Mouse (Mus musculus) forebrain, embryonic 11.5 days (tissue): ENCODE results near the gene Polr1c. TPM values are rescaled to one million over a fixed set of nuclear protein-coding genes. Genes with fewer than 3 reads are reported as not detected.
A peak's percentile ranks its signal among the peaks of the same experiment; 100 is the strongest.

Experiments used
- ATAC-seq: fragments of 200-750 bp; cut with Nextera tagmentation; replicated peaks from 2 replicates; pipeline ENCODE4 v1.8.0; 2017; ENCODE audit warnings: moderate TSS enrichment; ENCODE audit not compliant: low FRiP score
- DNase-seq: peaks from one replicate; pipeline ENCODE4 v3.0.0-alpha.2; 2017; ENCODE audit warnings: low spot score
- H3K27ac ChIP-seq: fragments of 300-500 bp; sonication (generic); 2 replicates; pipeline ENCODE4 v1.5.1; 2014; ENCODE audit warnings: low read depth, low read length
- H3K27me3 ChIP-seq: fragments of 300-500 bp; sonication (generic); 2 replicates; pipeline ENCODE4 v1.6.1; 2014; ENCODE audit warnings: mild to moderate bottlenecking, low read length, mixed read lengths; ENCODE audit not compliant: control insufficient read depth, insufficient read depth
- H3K36me3 ChIP-seq: fragments of 300-500 bp; sonication (generic); 2 replicates; pipeline ENCODE4 v1.6.1; 2014; ENCODE audit warnings: mild to moderate bottlenecking, low read length, moderate library complexity, mixed read lengths; ENCODE audit not compliant: control insufficient read depth, insufficient read depth
- H3K4me1 ChIP-seq: fragments of 300-500 bp; sonication (generic); replicated peaks from 2 replicates; pipeline ENCODE4 v1.6.1; 2014; ENCODE audit warnings: low read length, mixed read lengths; ENCODE audit not compliant: control insufficient read depth, insufficient read depth
- H3K4me2 ChIP-seq: fragments of 300-500 bp; sonication (generic); 2 replicates; pipeline ENCODE4 v1.6.1; 2014; ENCODE audit warnings: low read depth, mild to moderate bottlenecking, low read length, moderate library complexity, mixed read lengths; ENCODE audit not compliant: severe bottlenecking
- H3K4me3 ChIP-seq: fragments of 300-500 bp; sonication (generic); 2 replicates; pipeline ENCODE4 v1.5.1; 2014; ENCODE audit warnings: low read depth, low read length
- H3K9ac ChIP-seq: fragments of 300-500 bp; sonication (generic); 2 replicates; pipeline ENCODE4 v1.6.1; 2014; ENCODE audit warnings: low read length
- H3K9me3 ChIP-seq: fragments of 300-500 bp; sonication (generic); 2 replicates; pipeline ENCODE4 v1.6.1; 2016; ENCODE audit warnings: low read length, mixed read lengths; ENCODE audit not compliant: control insufficient read depth
- WGBS: fragments of 180-500 bp; shearing (Covaris S2); extraction: QIAGEN DNeasy Blood & Tissue Kit; methylation state at CpG from one replicate; pipeline ENCODE4 v1.1.7; 2014; 5-methylcytosine and 5-hydroxymethylcytosine counted together
- polyA plus RNA-seq: library from polyadenylated mRNA; unstranded; fragments of >200 nt; fragmentation: Nextera tagmentation; extraction: Ambion mirVana; gene quantifications from 2 replicates; pipeline ENCODE4 v1.2.1, GENCODE M21; 2014

Polr1c gene
- polyA plus RNA-seq, 1 experiment from 2014 or later = 111 TPM

DNA sequence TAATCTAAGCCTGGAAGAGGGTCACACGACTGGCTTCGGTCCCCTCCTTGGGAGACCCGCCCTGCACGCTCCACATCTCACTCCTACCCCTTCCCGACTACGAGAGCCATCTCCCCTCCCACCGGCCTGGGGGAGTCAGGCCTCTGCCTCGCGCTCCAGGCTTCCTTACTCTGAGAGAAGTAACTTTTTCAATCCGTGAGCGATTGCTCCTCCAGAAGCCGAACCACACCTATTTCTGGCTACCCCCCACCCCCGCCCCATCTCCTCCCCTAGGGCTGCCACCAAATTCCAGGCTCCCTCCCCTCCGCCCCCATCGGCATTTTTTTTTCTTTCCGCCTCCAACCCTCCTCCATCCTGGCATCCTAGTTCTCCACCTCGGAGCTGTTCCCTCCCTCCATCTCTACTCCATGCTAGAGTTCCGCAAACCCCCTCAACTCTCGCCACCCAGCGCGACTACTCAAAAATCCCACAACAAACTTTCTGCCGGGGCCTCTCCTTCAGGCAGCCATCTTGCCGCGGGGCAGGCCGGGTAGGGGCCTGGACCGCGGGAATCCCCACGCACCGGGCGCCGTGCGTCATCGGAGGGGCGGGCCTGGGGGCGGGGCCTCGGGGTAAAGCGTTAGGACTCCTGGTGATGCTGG, 34.7 kb upstream of the Polr1c start, which contains the start of gene Tjap1:
Gene Tjap1 (minus strand): TSS at position 544 of the 641 bp plus-strand sequence.
- Histone ChIP-seq H3K36me3 (no peaks in the 10 kb centered on the region; the same call in 1 of the 2 replicates), H3K9ac (peak within 1 kb of the TSS; percentile 65), H3K9me3 (no peaks in the 10 kb centered on the region), H3K4me3 (peak within 1 kb of the TSS; percentile 73), H3K27ac (peak within 1 kb of the TSS; percentile 60; the same call in 1 of the 2 replicates), H3K27me3 (no peaks in the 10 kb centered on the region), H3K4me2 (peak within 1 kb of the TSS; percentile 73), H3K4me1 (peaks cover 6% of the 10 kb centered on the region; the same call in 1 of the 2 replicates)
- ATAC-seq = peak; percentile 98
- peak; percentile 97 for DNase-seq
- under 1% methylated on average over 36 of the region's 37 CpGs for WGBS

DNA sequence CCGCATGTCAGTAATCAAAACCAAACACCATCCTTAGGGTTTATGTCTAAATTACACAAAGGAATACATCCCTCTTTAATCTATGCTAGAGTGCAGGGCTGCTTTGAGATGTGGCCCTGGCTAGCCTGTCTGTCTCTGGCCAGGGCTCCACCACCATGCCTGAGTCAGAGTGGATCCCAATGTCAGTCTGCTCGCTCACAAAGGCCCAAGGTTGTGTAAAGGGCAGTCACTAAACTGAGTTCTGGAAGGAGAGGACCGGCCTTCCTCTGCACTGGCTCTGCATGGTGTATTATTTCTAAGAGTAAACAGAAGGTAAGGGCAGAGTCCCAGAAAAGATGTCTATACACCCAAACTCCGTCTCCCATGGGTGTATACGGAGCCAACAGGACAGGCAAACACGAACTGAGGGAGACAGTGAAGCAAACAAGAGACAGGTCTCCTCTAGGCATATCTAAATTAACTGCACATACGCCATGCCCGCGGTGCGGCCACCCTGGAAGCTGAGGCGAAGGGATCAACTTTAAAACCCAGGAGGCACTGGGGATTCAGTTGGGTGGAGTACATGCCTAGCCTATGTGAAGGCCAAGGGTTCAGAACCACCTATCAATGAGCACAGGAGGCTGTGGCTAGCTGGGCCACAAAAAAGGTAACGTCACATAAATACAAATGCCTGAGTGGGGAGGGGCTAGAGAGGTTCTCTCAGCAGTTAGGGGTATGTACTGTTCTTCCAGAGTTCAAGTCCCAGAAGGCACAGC, 30.3 kb upstream of the Polr1c start:
- Histone ChIP-seq H3K36me3 (no peaks in the 10 kb centered on the region; the same call in 1 of the 2 replicates), H3K9ac (no peak overlapping the region), H3K4me2 (no peak overlapping the region), H3K9me3 (no peaks in the 10 kb centered on the region), H3K27ac (no peak overlapping the region), H3K4me1 (peaks cover 4% of the 10 kb centered on the region; the same call in 1 of the 2 replicates), H3K4me3 (no peak overlapping the region), H3K27me3 (no peaks in the 10 kb centered on the region)
- no peak for DNase-seq
- ATAC-seq = no peak
- 84% methylated on average over 12 of the region's 12 CpGs for WGBS

DNA sequence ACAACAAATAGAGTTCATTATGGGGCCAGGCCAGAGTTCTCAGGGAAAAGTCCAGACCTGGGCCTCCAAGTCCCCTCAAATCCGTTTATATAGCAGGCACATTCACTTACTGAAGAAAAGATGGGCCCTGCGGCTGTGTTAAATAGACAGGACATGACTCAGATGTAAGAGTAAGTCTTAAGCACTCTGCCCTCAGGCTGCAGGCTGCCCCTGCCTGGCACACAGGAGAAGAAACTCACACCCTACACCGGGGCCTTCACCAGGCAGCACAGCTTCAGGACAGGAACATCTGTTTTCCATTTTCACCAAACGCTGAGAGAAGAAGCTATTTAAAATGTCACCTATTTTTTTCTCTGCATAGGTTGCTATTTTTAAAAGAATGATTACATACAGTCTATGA, 29.7 kb upstream of the Polr1c start:
- ATAC-seq (no peak), DNase-seq (no peak)
- H3K4me1 ChIP-seq = peaks cover 3% of the 10 kb centered on the region; the same call in 1 of the 2 replicates
- WGBS = 79% methylated on average over 4 of the region's 4 CpGs
- no peaks in the 10 kb centered on the region for H3K27me3 ChIP-seq
- no peaks in the 10 kb centered on the region for H3K9me3 ChIP-seq
- no peak overlapping the region for H3K9ac ChIP-seq
- H3K27ac ChIP-seq = no peak overlapping the region
- no peaks in the 10 kb centered on the region; the same call in 1 of the 2 replicates for H3K36me3 ChIP-seq
- no peak overlapping the region for H3K4me3 ChIP-seq
- no peak overlapping the region for H3K4me2 ChIP-seq

DNA sequence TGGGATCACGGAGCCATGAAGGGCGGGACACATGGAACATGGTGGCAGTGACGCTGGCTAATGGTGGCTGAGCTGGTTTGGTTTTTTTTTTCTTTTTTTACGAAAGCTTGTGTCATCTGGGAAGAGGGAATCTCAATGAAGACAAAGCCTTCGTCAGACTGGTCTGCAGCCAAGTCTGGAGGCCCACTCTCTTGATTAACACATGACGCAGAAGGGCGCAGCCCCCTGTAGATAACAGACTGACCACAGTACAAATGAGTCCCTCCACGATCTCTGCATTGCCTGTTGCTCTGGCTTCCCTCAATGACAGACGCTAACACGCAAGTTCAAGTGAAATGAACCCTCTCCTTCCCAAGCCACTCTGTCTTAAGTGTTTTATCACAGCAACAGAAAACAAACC, 27.7 kb upstream of the Polr1c start:
- Histone ChIP-seq H3K4me1 (no peaks in the 10 kb centered on the region), H3K9me3 (no peaks in the 10 kb centered on the region), H3K4me2 (no peak overlapping the region), H3K36me3 (no peaks in the 10 kb centered on the region; the same call in 1 of the 2 replicates), H3K9ac (no peak overlapping the region), H3K4me3 (no peak overlapping the region), H3K27me3 (no peaks in the 10 kb centered on the region), H3K27ac (no peak overlapping the region)
- DNase-seq (peak; percentile 33), ATAC-seq (no peak)
- WGBS = 95% methylated on average over 10 of the region's 10 CpGs

DNA sequence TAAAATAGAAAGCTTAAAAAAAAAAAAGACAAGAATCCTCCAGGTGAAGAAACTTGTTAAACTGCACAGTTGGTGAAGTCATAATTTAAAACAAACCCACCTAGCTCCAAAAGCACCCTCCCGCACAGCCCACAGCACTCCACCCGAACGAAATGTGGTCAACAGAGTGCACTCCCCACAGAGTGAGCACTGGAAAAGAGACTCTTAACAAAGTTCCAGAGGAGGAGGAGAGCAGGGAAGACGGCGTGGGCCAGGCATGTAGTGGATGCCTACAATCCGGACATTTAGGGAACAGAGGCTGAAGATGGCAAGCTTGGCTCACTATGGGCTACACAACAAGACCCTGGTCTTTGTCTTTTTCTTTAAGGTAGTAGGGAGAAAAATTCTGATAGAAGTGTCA, 27.2 kb upstream of the Polr1c start:
- 84% methylated on average over 6 of the region's 6 CpGs for WGBS
- Histone ChIP-seq H3K36me3 (no peaks in the 10 kb centered on the region; the same call in 1 of the 2 replicates), H3K27me3 (no peaks in the 10 kb centered on the region), H3K9ac (no peak overlapping the region), H3K4me2 (no peak overlapping the region), H3K9me3 (no peaks in the 10 kb centered on the region), H3K27ac (no peak overlapping the region), H3K4me1 (no peaks in the 10 kb centered on the region), H3K4me3 (no peak overlapping the region)
- ATAC-seq (no peak), DNase-seq (no peak)

DNA sequence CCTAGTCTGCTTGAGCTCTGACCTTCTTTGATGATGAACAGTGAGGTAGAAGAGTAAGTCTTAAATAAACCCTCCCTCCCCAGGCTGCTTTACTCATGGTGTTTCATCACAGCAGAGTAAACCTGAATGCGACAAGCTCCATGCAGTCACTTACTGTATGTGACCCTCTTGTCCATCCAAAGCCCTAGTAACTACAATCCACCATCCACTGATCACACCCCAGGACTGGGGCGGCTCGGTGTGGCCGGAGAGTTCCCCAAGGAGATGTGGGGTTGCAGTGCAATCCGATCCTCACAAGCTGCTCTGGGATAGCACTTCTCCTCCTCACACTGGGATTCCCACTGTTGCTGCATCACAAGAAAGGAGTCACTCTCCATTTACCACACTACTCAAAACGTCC, 26.6 kb upstream of the Polr1c start:
- ATAC-seq = no peak

DNA sequence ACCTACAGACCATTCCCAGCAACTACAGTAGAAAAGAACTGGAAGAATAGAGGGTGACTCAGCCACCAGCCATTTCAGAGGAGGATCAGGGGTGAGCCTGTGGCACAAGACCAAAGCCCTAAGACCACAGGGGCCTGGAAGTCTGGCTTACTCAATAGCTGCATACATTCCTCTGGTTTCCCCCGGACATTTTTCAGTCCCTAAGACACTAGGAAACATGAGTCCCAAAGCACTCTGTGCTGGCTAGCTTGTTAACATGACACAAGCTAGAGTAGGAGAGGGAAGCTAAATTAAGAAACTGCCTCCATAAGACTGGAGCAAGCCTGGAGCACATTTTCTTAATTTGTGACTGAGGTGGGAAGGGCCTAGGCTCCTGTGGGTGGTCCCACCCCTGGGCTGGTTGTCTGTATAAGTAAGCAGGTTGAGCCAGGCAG, 26.0 kb upstream of the Polr1c start:
- Histone ChIP-seq H3K4me2 (no peak overlapping the region), H3K4me3 (no peak overlapping the region), H3K27me3 (no peaks in the 10 kb centered on the region), H3K9ac (no peak overlapping the region), H3K36me3 (no peaks in the 10 kb centered on the region; the same call in 1 of the 2 replicates), H3K4me1 (no peaks in the 10 kb centered on the region), H3K9me3 (no peaks in the 10 kb centered on the region), H3K27ac (no peak overlapping the region)
- DNase-seq = peak; percentile 38
- ATAC-seq = no peak
- 64% methylated on average over 1 of the region's 1 CpGs for WGBS

More for the DNA sequence above, 26.6 kb upstream of the Polr1c start:
- DNase-seq = peak; percentile 39
- Histone ChIP-seq H3K9me3 (no peaks in the 10 kb centered on the region), H3K4me1 (no peaks in the 10 kb centered on the region), H3K36me3 (no peaks in the 10 kb centered on the region; the same call in 1 of the 2 replicates), H3K27ac (no peak overlapping the region), H3K9ac (no peak overlapping the region), H3K27me3 (no peaks in the 10 kb centered on the region), H3K4me3 (no peak overlapping the region), H3K4me2 (no peak overlapping the region)
- WGBS = 86% methylated on average over 6 of the region's 6 CpGs

DNA sequence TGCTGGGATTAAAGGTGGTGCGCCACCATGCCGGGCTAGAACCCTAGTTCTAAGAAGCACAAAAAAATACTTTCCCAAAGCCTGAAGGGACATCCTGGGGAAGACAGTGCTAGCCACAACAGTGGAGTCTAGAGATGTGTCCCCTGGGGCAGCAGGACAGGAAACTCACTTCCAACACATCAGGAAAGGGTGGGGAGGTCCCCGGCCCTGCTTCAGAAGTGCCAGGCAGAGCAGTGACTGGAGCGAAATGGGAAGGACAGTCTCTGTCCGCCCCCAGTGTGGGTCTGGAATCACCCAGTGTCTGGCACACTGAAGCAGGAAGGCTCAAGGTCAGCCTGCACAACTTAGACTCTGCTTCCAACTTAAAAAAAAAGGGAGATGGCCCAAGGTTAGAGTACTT, 24.8 kb upstream of the Polr1c start:
- Histone ChIP-seq H3K4me1 (no peaks in the 10 kb centered on the region), H3K4me2 (no peak overlapping the region), H3K36me3 (no peaks in the 10 kb centered on the region), H3K9ac (no peak overlapping the region), H3K27ac (no peak overlapping the region), H3K4me3 (no peak overlapping the region), H3K9me3 (no peaks in the 10 kb centered on the region), H3K27me3 (no peaks in the 10 kb centered on the region)
- no peak for ATAC-seq
- DNase-seq = peak; percentile 49
- 91% methylated on average over 5 of the region's 5 CpGs for WGBS
